Mouse (Mus musculus) neural tube, embryonic 13.5 days (tissue): ENCODE results near the gene Prr11. TPM values are rescaled to one million over a fixed set of nuclear protein-coding genes. Genes with fewer than 3 reads are reported as not detected.

Experiments
- microRNA counts: library from miRNA; unstranded; fragments of <30 nt; microRNA quantifications from one replicate; lab custom pipeline; 2016
- microRNA-seq: library from miRNA; unstranded; fragments of <30 nt; microRNA quantifications from one replicate; pipeline ENCODE4, GENCODE M21; 2016
- polyA plus RNA-seq: library from polyadenylated mRNA; unstranded; fragments of >200 nt; fragmentation: Nextera tagmentation; extraction: Ambion mirVana; gene quantifications from 2 replicates; pipeline ENCODE4 v1.2.1, GENCODE M21; 2015

The Prr11 gene
- polyA plus RNA-seq, 1 experiment from 2014 or later = 3.5 TPM

MicroRNAs within 50 kb of the gene (microRNA counts, 519-probe panel; counts per million panel counts)
- microRNA mmu-miR-301a (lab: Ali Mortazavi, UCI) = 5,306 counts per million, percentile 91 among the panel's probes with 10 or more counts

Small RNAs within 50 kb of the gene (microRNA-seq; reads per million reads assigned to microRNA genes)
- 1,361 reads per million, percentile 82 among the genes with 10 or more reads in this experiment for gene Mir301

Other genes with a start within 250 kb of the Prr11 start
- gene Ypel2, start 115.0 kb downstream of the Prr11 start, polyA plus RNA-seq = 4.6 and 5.3 TPM in 2 replicates
- gene Gdpd1, start 34.6 kb downstream of the Prr11 start, polyA plus RNA-seq = 183 and 185 TPM in 2 replicates
- gene Smg8, start 21.9 kb downstream of the Prr11 start, polyA plus RNA-seq = 21.7 and 24.4 TPM in 2 replicates
- gene Ska2, start 526 bp upstream of the Prr11 start, polyA plus RNA-seq = 49.7 and 59.8 TPM in 2 replicates
- 73.5 and 81.0 TPM in 2 replicates for gene Trim37, start 18.4 kb upstream of the Prr11 start, polyA plus RNA-seq